Mouse (Mus musculus): ENCODE measurements at regions not wholly inside any gene's neighbourhood (a gene's known extent, or its start where the extent isn't known, plus 50 kb on each side); places are given as distances from the start of the nearest gene placed in this dataset.

DNA sequence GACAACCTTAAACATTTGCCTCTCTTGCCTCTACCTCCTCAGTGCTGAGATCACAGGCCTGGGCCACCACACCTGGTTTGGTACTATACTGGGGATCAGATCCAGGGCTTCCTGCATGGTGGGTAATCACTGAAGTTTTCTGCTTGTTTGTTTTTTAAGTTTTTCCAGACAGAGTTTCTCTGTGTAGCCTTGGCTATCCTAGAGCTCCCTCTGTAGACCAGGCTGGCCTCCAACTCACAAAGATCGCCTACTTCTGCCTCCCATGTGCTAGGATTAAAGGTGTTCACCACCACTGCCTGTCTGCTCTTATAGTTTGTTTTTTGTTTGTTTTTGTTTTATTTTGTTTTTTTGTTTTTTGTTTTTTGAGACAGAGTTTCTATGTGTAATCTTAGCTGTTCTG lies 105.7 kb upstream of the Otx2 start:
- no peak for TF ChIP-seq MAX (IDR thresholded peaks at IDR 0.05)
- no peak for TF ChIP-seq CTCF (IDR thresholded peaks at IDR 0.05; ENCODE audit: control insufficient read depth, insufficient read depth, insufficient read length)
- no peak for TF ChIP-seq CEBPB (IDR thresholded peaks at IDR 0.05; ENCODE audit: low read depth)
- TF ChIP-seq FOSL1 (IDR thresholded peaks at IDR 0.05; ENCODE audit: insufficient read depth, low read length, poor library complexity, severe bottlenecking) = no peak
